Mouse (Mus musculus) stomach, embryonic 14.5 days (tissue): ENCODE measurements around the gene Mad2l2. TPM values are rescaled to one million over a fixed set of nuclear protein-coding genes. Genes with fewer than 3 reads are reported as not detected.
A peak's percentile ranks its signal among the peaks of the same experiment; 100 is the strongest.

Experiments
- ATAC-seq: fragments of 200-750 bp; cut with Nextera tagmentation; 2 replicates; pipeline ENCODE4 v1.8.0; 2017; ENCODE audit warnings: low read depth, moderate TSS enrichment; ENCODE audit not compliant: insufficient number of reproducible peaks, insufficient read depth, low FRiP score
- H3K27ac ChIP-seq: fragments of 300-500 bp; sonication (generic); 2 replicates; pipeline ENCODE4 v1.5.1; 2014; ENCODE audit warnings: mild to moderate bottlenecking, low read length, moderate library complexity, mixed read lengths
- H3K27me3 ChIP-seq: fragments of 300-500 bp; sonication (generic); 2 replicates; pipeline ENCODE4 v1.6.1; 2014; ENCODE audit warnings: low read length, control low read depth, mixed read lengths; ENCODE audit not compliant: control insufficient read depth, insufficient read depth
- H3K36me3 ChIP-seq: fragments of 300-500 bp; sonication (generic); 2 replicates; pipeline ENCODE4 v1.6.1; 2014; ENCODE audit warnings: mild to moderate bottlenecking, control low read depth, low read length, moderate library complexity, mixed read lengths; ENCODE audit not compliant: control insufficient read depth, insufficient read depth
- H3K4me1 ChIP-seq: fragments of 300-500 bp; sonication (generic); 2 replicates; pipeline ENCODE4 v1.6.1; 2014; ENCODE audit warnings: low read length, control low read depth, mixed read lengths; ENCODE audit not compliant: control insufficient read depth, insufficient read depth
- H3K4me2 ChIP-seq: fragments of 300-500 bp; sonication (generic); replicated peaks from 2 replicates; pipeline ENCODE4 v1.6.1; 2014; ENCODE audit warnings: low read depth, low read length, control low read depth
- H3K4me3 ChIP-seq: fragments of 300-500 bp; sonication (generic); 2 replicates; pipeline ENCODE4 v1.5.1; 2014; ENCODE audit warnings: low read depth, low read length, control low read depth
- H3K9ac ChIP-seq: fragments of 300-500 bp; sonication (generic); replicated peaks from 2 replicates; pipeline ENCODE4 v1.6.1; 2014; ENCODE audit warnings: low read depth, mild to moderate bottlenecking, control low read depth, low read length, moderate library complexity, mixed read lengths
- H3K9me3 ChIP-seq: fragments of 300-500 bp; sonication (generic); 2 replicates; pipeline ENCODE4 v1.6.1; 2016; ENCODE audit warnings: low read depth, low read length, control low read depth; ENCODE audit not compliant: control insufficient read depth
- WGBS: fragments of 180-500 bp; shearing (Covaris S2); extraction: QIAGEN DNeasy Blood & Tissue Kit; methylation state at CpG from one replicate; pipeline ENCODE4 v1.1.7; 2014; 5-methylcytosine and 5-hydroxymethylcytosine counted together
- polyA plus RNA-seq: library from polyadenylated mRNA; unstranded; fragments of >200 nt; fragmentation: Nextera tagmentation; extraction: Ambion mirVana; gene quantifications from 2 replicates; pipeline ENCODE4 v1.2.1, GENCODE M21; 2014

The Mad2l2 gene
- 51.2 and 54.7 TPM in 2 replicates for polyA plus RNA-seq

- Histone ChIP-seq H3K4me2 (peak within 1 kb of the TSS; percentile 99), H3K9ac (peak within 1 kb of the TSS; percentile 61; the same call in 1 of the 2 replicates), H3K9me3 (no peaks in the 10 kb centered on the region), H3K36me3 (no peaks in the 10 kb centered on the region), H3K4me3 (peak within 1 kb of the TSS; percentile 67), H3K4me1 (peaks cover 5% of the 10 kb centered on the region; the same call in 1 of the 2 replicates), H3K27ac (peak within 1 kb of the TSS; percentile 11; the same call in 1 of the 2 replicates), H3K27me3 (peaks cover 20% of the 10 kb centered on the region)
- WGBS: under 1% methylated on average over 18 of the region's 18 CpGs
- no peak for ATAC-seq
These were observed at the start of gene Mad2l2 for GRCm38 (mm10) chr4:148130133-148130532. Gene Mad2l2 (plus strand): TSS chr4:148130384.

- Histone ChIP-seq H3K27ac (no peak overlapping the region), H3K9ac (no peak overlapping the region), H3K9me3 (no peaks in the 10 kb centered on the region), H3K27me3 (no peaks in the 10 kb centered on the region), H3K4me1 (peaks cover 11% of the 10 kb centered on the region; the same call in 1 of the 2 replicates), H3K4me2 (no peak overlapping the region), H3K4me3 (no peak overlapping the region), H3K36me3 (no peaks in the 10 kb centered on the region; the same call in none of the 2 replicates)
- no peak for ATAC-seq
- 90% methylated on average over 1 of the region's 1 CpGs for WGBS
These were observed 49.6 kb upstream of the Mad2l2 start for GRCm38 (mm10) chr4:148080597-148080973.

GRCm38 (mm10) chr4:148081201-148081600, 49.0 kb upstream of the Mad2l2 start:
- H3K4me3 ChIP-seq: no peak overlapping the region
- H3K4me2 ChIP-seq: no peak overlapping the region
- no peak overlapping the region for H3K9ac ChIP-seq
- ATAC-seq: no peak
- no peaks in the 10 kb centered on the region; the same call in none of the 2 replicates for H3K36me3 ChIP-seq
- no peak overlapping the region for H3K27ac ChIP-seq
- WGBS: 89% methylated on average over 10 of the region's 10 CpGs
- H3K9me3 ChIP-seq: no peaks in the 10 kb centered on the region
- H3K4me1 ChIP-seq: peaks cover 11% of the 10 kb centered on the region; the same call in 1 of the 2 replicates
- H3K27me3 ChIP-seq: no peaks in the 10 kb centered on the region

GRCm38 (mm10) chr4:148082257-148083044, 47.7 kb upstream of the Mad2l2 start:
- Histone ChIP-seq H3K9ac (no peak overlapping the region), H3K27ac (no peak overlapping the region), H3K4me3 (no peak overlapping the region), H3K36me3 (no peaks in the 10 kb centered on the region; the same call in none of the 2 replicates), H3K9me3 (no peaks in the 10 kb centered on the region), H3K4me1 (peaks cover 16% of the 10 kb centered on the region; the same call in 1 of the 2 replicates), H3K27me3 (no peaks in the 10 kb centered on the region), H3K4me2 (no peak overlapping the region)
- ATAC-seq: no peak
- 50% methylated on average over 12 of the region's 12 CpGs for whole genome bisulfite sequencing

- 50% methylated on average over 21 of the region's 21 CpGs for WGBS
- H3K9ac ChIP-seq: no peak overlapping the region
These were observed 46.8 kb upstream of the Mad2l2 start for GRCm38 (mm10) chr4:148083176-148083899.

GRCm38 (mm10) chr4:148084261-148084714, 45.9 kb upstream of the Mad2l2 start:
- Histone ChIP-seq H3K9ac (no peak overlapping the region), H3K27me3 (no peaks in the 10 kb centered on the region), H3K4me1 (peaks cover 16% of the 10 kb centered on the region; the same call in 1 of the 2 replicates), H3K4me2 (no peak overlapping the region), H3K9me3 (no peaks in the 10 kb centered on the region), H3K4me3 (no peak overlapping the region), H3K27ac (no peak overlapping the region), H3K36me3 (no peaks in the 10 kb centered on the region; the same call in none of the 2 replicates)
- no peak for ATAC-seq
- WGBS: 20% methylated on average over 8 of the region's 8 CpGs

More at GRCm38 (mm10) chr4:148083176-148083899, 46.8 kb upstream of the Mad2l2 start:
- H3K4me1 ChIP-seq: peaks cover 16% of the 10 kb centered on the region; the same call in 1 of the 2 replicates
- no peak overlapping the region for H3K4me3 ChIP-seq
- H3K9me3 ChIP-seq: no peaks in the 10 kb centered on the region
- H3K36me3 ChIP-seq: no peaks in the 10 kb centered on the region; the same call in none of the 2 replicates
- H3K4me2 ChIP-seq: no peak overlapping the region
- no peak overlapping the region for H3K27ac ChIP-seq
- H3K27me3 ChIP-seq: no peaks in the 10 kb centered on the region
- ATAC-seq: no peak

GRCm38 (mm10) chr4:148085131-148085906, 44.9 kb upstream of the Mad2l2 start:
- no peak overlapping the region for H3K4me2 ChIP-seq
- 41% methylated on average over 10 of the region's 10 CpGs for WGBS
- no peak for ATAC-seq
- H3K9me3 ChIP-seq: no peaks in the 10 kb centered on the region
- H3K4me3 ChIP-seq: no peak overlapping the region
- H3K4me1 ChIP-seq: peaks cover 16% of the 10 kb centered on the region; the same call in 1 of the 2 replicates
- H3K36me3 ChIP-seq: no peaks in the 10 kb centered on the region; the same call in 1 of the 2 replicates
- H3K9ac ChIP-seq: no peak overlapping the region
- H3K27ac ChIP-seq: no peak overlapping the region
- H3K27me3 ChIP-seq: no peaks in the 10 kb centered on the region
